Mouse (Mus musculus): Measurements from ENCODE around the gene Sp7.

GRCm38 (mm10) chr15:102405489-102406195 lies 38.7 kb upstream of the Sp7 start, which contains the start of gene Sp1:
- TF ChIP-seq CTCF (IDR thresholded peaks at IDR 0.05; ENCODE audit: borderline replicate concordance, extremely low read depth, insufficient read depth, insufficient read length), result no peak
- peak; percentile 94; the same call in 1 of the 2 replicates for TF ChIP-seq POLR2A (IDR thresholded peaks at IDR 0.05; ENCODE audit: borderline replicate concordance, extremely low read depth, insufficient read depth, insufficient read length, poor library complexity, severe bottlenecking)

All from brain, embryonic 14.5 days (tissue).